ENCODE assay signal across 10 mouse cellular contexts in the genomic region with DNA sequence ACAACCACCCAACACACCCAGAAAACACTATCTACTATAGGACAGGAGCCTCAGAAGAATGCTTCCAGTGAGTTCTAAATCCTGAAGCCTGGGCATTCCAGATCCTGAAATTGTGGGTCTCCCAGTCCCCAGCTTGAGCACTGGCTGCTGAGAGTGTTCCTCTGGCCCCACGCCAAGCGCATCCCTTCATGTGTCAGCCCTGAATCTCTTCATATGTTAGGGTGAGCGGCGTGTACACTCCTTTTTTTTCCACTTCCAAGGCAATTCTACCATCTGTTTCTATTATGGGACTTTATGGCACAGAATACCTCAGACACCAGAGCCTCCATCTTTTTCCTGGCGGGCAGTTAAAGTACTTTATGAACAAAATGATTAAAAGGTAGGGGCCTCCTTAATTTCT.
DNase-seq lines count a peak whose midpoint lies in the region; ATAC-seq lines count a peak whose summit lies in the region.
"Had no signal": no experiment of that assay in that cellular context is flagged by ENCODE, and none has a peak within 500 bp of the region (broad histone marks: within the 10 kb centered on the region; RNA-seq: fewer than 3 reads in every experiment).

No protein-coding gene starts in this region.

- no peak for ATAC-seq in frontal cortex, adult (ENCODE audit: low TSS enrichment)

- intact Hi-C loops in left cerebral cortex, postnatal 4 days (cut with DNase I), result no loop called here

- peak; percentile 57 to 60 for DNase-seq in frontal cortex, postnatal 10 days (ENCODE audit: low spot score in 2 of 2)
- peak; percentile 95 for DNase-seq in left cerebral cortex, postnatal 4 days
- DNase-seq in left cerebral cortex, adult 9 months (ENCODE audit: low spot score in 2 of 2), result no peak
- DNase-seq in brain, embryonic 18.5 days (ENCODE audit: low read depth, low spot score), result peak; percentile 46
- DNase-seq in frontal cortex, postnatal 14 days (ENCODE audit: low spot score in 2 of 2), result peak; percentile 21 to 36
- DNase-seq in thymus, postnatal 4 days, result no peak
- DNase-seq: adrenal gland, postnatal 10 days; gastrocnemius, postnatal 36 days; lung, postnatal 4 days had no signal

Comparison
In these comparisons a context has a peak if more than half of its experiments do, and no peak if none do; other contexts are left out.
1. DNase-seq: peak in frontal cortex, postnatal 10 days (2 of 2), left cerebral cortex, postnatal 4 days (single experiment), brain, embryonic 18.5 days (single experiment) and frontal cortex, postnatal 14 days (2 of 2); none in left cerebral cortex, adult 9 months (0 of 2) and thymus, postnatal 4 days (single experiment).